Mouse (Mus musculus): ENCODE measurements around the gene Heg1. TPM values are rescaled to one million over a fixed set of nuclear protein-coding genes. Genes with fewer than 3 reads are reported as not detected.

Heg1 gene
- polyA plus RNA-seq, 1 experiment from 2014 or later: 22.9 TPM

- H3K9me3 ChIP-seq (ENCODE audit: control insufficient read depth, low read depth, low read length): no peaks in the 10 kb centered on the region
- no peak for ATAC-seq (ENCODE audit: insufficient number of reproducible peaks, insufficient read depth, low FRiP score, low read depth)
- no peaks in the 10 kb centered on the region for H3K4me1 ChIP-seq (ENCODE audit: control insufficient read depth, insufficient read depth, low read length)
- no peak overlapping the region for H3K4me2 ChIP-seq (replicated peaks; ENCODE audit: low read depth, low read length)
- no peaks in the 10 kb centered on the region for H3K27me3 ChIP-seq (ENCODE audit: control insufficient read depth, insufficient read depth, low read length)
- H3K4me3 ChIP-seq (ENCODE audit: low read depth, low read length): no peak overlapping the region
- H3K36me3 ChIP-seq (ENCODE audit: control insufficient read depth, insufficient read depth, low read length): peaks cover 13% of the 10 kb centered on the region; the same call in 1 of the 2 replicates
- 60% methylated on average over 6 of the region's 6 CpGs for WGBS
- H3K27ac ChIP-seq (ENCODE audit: low read length): no peak overlapping the region
- H3K9ac ChIP-seq (replicated peaks; ENCODE audit: low read depth, low read length): no peak overlapping the region
These were observed 72.2 kb downstream of the Heg1 start for GRCm38 (mm10) chr16:33756396-33756795.

GRCm38 (mm10) chr16:33759207-33759606 lies 75.0 kb downstream of the Heg1 start:
- ATAC-seq (ENCODE audit: insufficient number of reproducible peaks, insufficient read depth, low FRiP score, low read depth): no peak
- Histone ChIP-seq H3K9me3 (ENCODE audit: control insufficient read depth, low read depth, low read length) (no peaks in the 10 kb centered on the region), H3K27me3 (ENCODE audit: control insufficient read depth, insufficient read depth, low read length) (no peaks in the 10 kb centered on the region), H3K4me3 (ENCODE audit: low read depth, low read length) (no peak overlapping the region), H3K36me3 (ENCODE audit: control insufficient read depth, insufficient read depth, low read length) (peaks cover 10% of the 10 kb centered on the region; the same call in 1 of the 2 replicates), H3K4me2 (replicated peaks; ENCODE audit: low read depth, low read length) (no peak overlapping the region), H3K4me1 (ENCODE audit: control insufficient read depth, insufficient read depth, low read length) (no peaks in the 10 kb centered on the region; the same call in 1 of the 2 replicates), H3K27ac (ENCODE audit: low read length) (no peak overlapping the region), H3K9ac (replicated peaks; ENCODE audit: low read depth, low read length) (no peak overlapping the region)
- 93% methylated on average over 7 of the region's 7 CpGs for WGBS

GRCm38 (mm10) chr16:33760542-33760941 lies 76.4 kb downstream of the Heg1 start:
- Histone ChIP-seq H3K27me3 (ENCODE audit: control insufficient read depth, insufficient read depth, low read length) (no peaks in the 10 kb centered on the region), H3K36me3 (ENCODE audit: control insufficient read depth, insufficient read depth, low read length) (peaks cover 9% of the 10 kb centered on the region; the same call in 1 of the 2 replicates), H3K9ac (replicated peaks; ENCODE audit: low read depth, low read length) (no peak overlapping the region), H3K27ac (ENCODE audit: low read length) (no peak overlapping the region), H3K4me3 (ENCODE audit: low read depth, low read length) (no peak overlapping the region), H3K9me3 (ENCODE audit: control insufficient read depth, low read depth, low read length) (no peaks in the 10 kb centered on the region), H3K4me1 (ENCODE audit: control insufficient read depth, insufficient read depth, low read length) (peaks cover 4% of the 10 kb centered on the region; the same call in 1 of the 2 replicates), H3K4me2 (replicated peaks; ENCODE audit: low read depth, low read length) (no peak overlapping the region)
- ATAC-seq (ENCODE audit: insufficient number of reproducible peaks, insufficient read depth, low FRiP score, low read depth): no peak
- 42% methylated on average over 5 of the region's 5 CpGs for WGBS

- no peak for ATAC-seq (ENCODE audit: insufficient number of reproducible peaks, insufficient read depth, low FRiP score, low read depth)
- no peak overlapping the region for H3K9ac ChIP-seq (replicated peaks; ENCODE audit: low read depth, low read length)
- no peak overlapping the region for H3K4me2 ChIP-seq (replicated peaks; ENCODE audit: low read depth, low read length)
- no peak overlapping the region for H3K4me3 ChIP-seq (ENCODE audit: low read depth, low read length)
- H3K9me3 ChIP-seq (ENCODE audit: control insufficient read depth, low read depth, low read length): no peaks in the 10 kb centered on the region
- 80% methylated on average over 11 of the region's 11 CpGs for WGBS
- no peak overlapping the region for H3K27ac ChIP-seq (ENCODE audit: low read length)
- peaks cover 4% of the 10 kb centered on the region; the same call in 1 of the 2 replicates for H3K4me1 ChIP-seq (ENCODE audit: control insufficient read depth, insufficient read depth, low read length)
- no peaks in the 10 kb centered on the region for H3K27me3 ChIP-seq (ENCODE audit: control insufficient read depth, insufficient read depth, low read length)
- peaks cover 9% of the 10 kb centered on the region; the same call in 1 of the 2 replicates for H3K36me3 ChIP-seq (ENCODE audit: control insufficient read depth, insufficient read depth, low read length)
These were observed 76.8 kb downstream of the Heg1 start for GRCm38 (mm10) chr16:33760996-33761395.

GRCm38 (mm10) chr16:33764501-33765193 lies 80.5 kb downstream of the Heg1 start:
- Histone ChIP-seq H3K36me3 (ENCODE audit: control insufficient read depth, insufficient read depth, low read length) (0 out of 2 replicates have a peak, but pooled peaks cover 5% of the 10 kb centered on the region), H3K4me2 (replicated peaks; ENCODE audit: low read depth, low read length) (no peak overlapping the region; the same call in 1 of the 2 replicates), H3K9ac (replicated peaks; ENCODE audit: low read depth, low read length) (no peak overlapping the region), H3K27me3 (ENCODE audit: control insufficient read depth, insufficient read depth, low read length) (no peaks in the 10 kb centered on the region), H3K9me3 (ENCODE audit: control insufficient read depth, low read depth, low read length) (no peaks in the 10 kb centered on the region), H3K4me3 (ENCODE audit: low read depth, low read length) (no peak overlapping the region), H3K27ac (ENCODE audit: low read length) (0 out of 2 replicates have a peak overlapping the region, but pooled peaks have one; percentile 7), H3K4me1 (ENCODE audit: control insufficient read depth, insufficient read depth, low read length) (peaks cover 4% of the 10 kb centered on the region; the same call in 1 of the 2 replicates)
- 37% methylated on average over 12 of the region's 12 CpGs for WGBS
- peak; percentile 71; the same call in 1 of the 2 replicates for ATAC-seq (ENCODE audit: insufficient number of reproducible peaks, insufficient read depth, low FRiP score, low read depth)

GRCm38 (mm10) chr16:33765477-33765876 lies 81.3 kb downstream of the Heg1 start:
- H3K4me1 ChIP-seq (ENCODE audit: control insufficient read depth, insufficient read depth, low read length): peaks cover 4% of the 10 kb centered on the region; the same call in 1 of the 2 replicates
- no peak overlapping the region for H3K4me2 ChIP-seq (replicated peaks; ENCODE audit: low read depth, low read length)
- no peak overlapping the region for H3K4me3 ChIP-seq (ENCODE audit: low read depth, low read length)
- ATAC-seq (ENCODE audit: insufficient number of reproducible peaks, insufficient read depth, low FRiP score, low read depth): no peak
- H3K27me3 ChIP-seq (ENCODE audit: control insufficient read depth, insufficient read depth, low read length): no peaks in the 10 kb centered on the region
- H3K36me3 ChIP-seq (ENCODE audit: control insufficient read depth, insufficient read depth, low read length): 0 out of 2 replicates have a peak, but pooled peaks cover 5% of the 10 kb centered on the region
- H3K9me3 ChIP-seq (ENCODE audit: control insufficient read depth, low read depth, low read length): no peaks in the 10 kb centered on the region
- no peak overlapping the region for H3K9ac ChIP-seq (replicated peaks; ENCODE audit: low read depth, low read length)
- 99% methylated on average over 2 of the region's 2 CpGs for WGBS
- H3K27ac ChIP-seq (ENCODE audit: low read length): no peak overlapping the region

- H3K9me3 ChIP-seq (ENCODE audit: control insufficient read depth, low read depth, low read length): no peaks in the 10 kb centered on the region
- H3K27ac ChIP-seq (ENCODE audit: low read length): no peak overlapping the region
- no peak for ATAC-seq (ENCODE audit: insufficient number of reproducible peaks, insufficient read depth, low FRiP score, low read depth)
- no peaks in the 10 kb centered on the region for H3K27me3 ChIP-seq (ENCODE audit: control insufficient read depth, insufficient read depth, low read length)
- H3K4me2 ChIP-seq (replicated peaks; ENCODE audit: low read depth, low read length): no peak overlapping the region
- peaks cover 4% of the 10 kb centered on the region; the same call in 1 of the 2 replicates for H3K4me1 ChIP-seq (ENCODE audit: control insufficient read depth, insufficient read depth, low read length)
- 77% methylated on average over 12 of the region's 12 CpGs for WGBS
- no peak overlapping the region for H3K4me3 ChIP-seq (ENCODE audit: low read depth, low read length)
- no peak overlapping the region for H3K9ac ChIP-seq (replicated peaks; ENCODE audit: low read depth, low read length)
- 0 out of 2 replicates have a peak, but pooled peaks cover 5% of the 10 kb centered on the region for H3K36me3 ChIP-seq (ENCODE audit: control insufficient read depth, insufficient read depth, low read length)
These were observed 82.1 kb downstream of the Heg1 start for GRCm38 (mm10) chr16:33766309-33766708.

GRCm38 (mm10) chr16:33766757-33767156 lies 82.6 kb downstream of the Heg1 start:
- H3K4me3 ChIP-seq (ENCODE audit: low read depth, low read length): no peak overlapping the region
- H3K36me3 ChIP-seq (ENCODE audit: control insufficient read depth, insufficient read depth, low read length): 0 out of 2 replicates have a peak, but pooled peaks cover 5% of the 10 kb centered on the region
- ATAC-seq (ENCODE audit: insufficient number of reproducible peaks, insufficient read depth, low FRiP score, low read depth): no peak
- no peak overlapping the region for H3K27ac ChIP-seq (ENCODE audit: low read length)
- H3K9ac ChIP-seq (replicated peaks; ENCODE audit: low read depth, low read length): no peak overlapping the region
- H3K9me3 ChIP-seq (ENCODE audit: control insufficient read depth, low read depth, low read length): no peaks in the 10 kb centered on the region
- no peaks in the 10 kb centered on the region for H3K27me3 ChIP-seq (ENCODE audit: control insufficient read depth, insufficient read depth, low read length)
- H3K4me1 ChIP-seq (ENCODE audit: control insufficient read depth, insufficient read depth, low read length): peaks cover 4% of the 10 kb centered on the region; the same call in 1 of the 2 replicates
- WGBS: 71% methylated on average over 15 of the region's 15 CpGs
- H3K4me2 ChIP-seq (replicated peaks; ENCODE audit: low read depth, low read length): no peak overlapping the region

All from stomach, embryonic 14.5 days (tissue).